Mouse (Mus musculus) forebrain, embryonic 10.5 days (tissue): Measurements from ENCODE around the gene Ces1c. TPM values are rescaled to one million over a fixed set of nuclear protein-coding genes. Genes with fewer than 3 reads are reported as not detected.

Experiments used
- DNase-seq: peaks from one replicate; pipeline ENCODE4 v3.0.0-alpha.2; 2017; ENCODE audit warnings: low spot score; ENCODE audit errors: extremely low spot score
- H3K27ac ChIP-seq: fragments of 300-500 bp; sonication (generic); 2 replicates; pipeline ENCODE4 v1.5.1; 2016; ENCODE audit warnings: mild to moderate bottlenecking
- H3K27me3 ChIP-seq: fragments of 300-500 bp; sonication (generic); 2 replicates; pipeline ENCODE4 v1.6.1; 2016; ENCODE audit warnings: mild to moderate bottlenecking; ENCODE audit not compliant: poor library complexity, severe bottlenecking
- H3K36me3 ChIP-seq: fragments of 300-500 bp; sonication (generic); replicated peaks from 2 replicates; pipeline ENCODE4 v1.6.1; 2016; ENCODE audit warnings: mild to moderate bottlenecking, moderate library complexity
- H3K4me1 ChIP-seq: fragments of 300-500 bp; sonication (generic); 2 replicates; pipeline ENCODE4 v1.6.1; 2016
- H3K4me3 ChIP-seq: fragments of 300-500 bp; sonication (generic); 2 replicates; pipeline ENCODE4 v1.5.1; 2016; ENCODE audit warnings: mild to moderate bottlenecking, moderate library complexity
- H3K9me3 ChIP-seq: fragments of 300-500 bp; sonication (generic); 2 replicates; pipeline ENCODE4 v1.6.1; 2016; ENCODE audit warnings: mild to moderate bottlenecking, moderate library complexity
- WGBS: fragments of 180-500 bp; shearing (Covaris S2); methylation state at CpG from one replicate; pipeline ENCODE4 v1.1.7; 2016; 5-methylcytosine and 5-hydroxymethylcytosine counted together
- polyA plus RNA-seq: library from polyadenylated mRNA; unstranded; fragments of >200 nt; fragmentation: Nextera tagmentation; extraction: Ambion mirVana; gene quantifications from 2 replicates; pipeline ENCODE4 v1.2.1, GENCODE M21; 2016

Ces1c gene
- polyA plus RNA-seq, 1 experiment from 2014 or later: not detected

GRCm38 (mm10) chr8:93091324-93091723 lies 39.8 kb downstream of the Ces1c start:
- H3K4me3 ChIP-seq: no peak overlapping the region
- 79% methylated on average over 1 of the region's 1 CpGs for WGBS
- DNase-seq: no peak
- H3K27me3 ChIP-seq: no peaks in the 10 kb centered on the region
- no peaks in the 10 kb centered on the region for H3K36me3 ChIP-seq
- H3K4me1 ChIP-seq: peaks cover 11% of the 10 kb centered on the region
- no peaks in the 10 kb centered on the region for H3K9me3 ChIP-seq
- no peak overlapping the region for H3K27ac ChIP-seq

GRCm38 (mm10) chr8:93088686-93089122 lies 42.4 kb downstream of the Ces1c start:
- 6% methylated on average over 2 of the region's 2 CpGs for WGBS

DNA sequence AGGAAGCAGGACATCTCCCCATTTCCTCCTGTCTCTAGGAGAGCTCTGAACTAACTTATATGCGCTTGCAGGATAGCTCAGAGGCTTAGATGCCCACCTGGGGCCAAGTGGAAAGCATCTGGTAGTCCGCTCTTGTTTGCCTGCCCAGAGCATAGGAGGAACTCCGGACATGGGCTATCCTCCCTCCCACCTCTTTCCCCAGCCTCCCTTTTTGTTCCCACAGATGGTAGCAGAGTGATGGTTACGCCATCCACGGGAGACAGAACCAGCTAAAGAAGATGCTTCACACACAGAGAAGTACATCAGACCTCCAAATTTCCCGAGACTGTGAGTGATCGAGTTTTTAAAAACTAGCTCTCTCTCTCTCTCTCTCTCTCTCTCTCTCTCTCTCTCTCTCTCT lies 42.9 kb downstream of the Ces1c start:
- Histone ChIP-seq H3K27ac (peak overlapping the region; percentile 72), H3K27me3 (no peaks in the 10 kb centered on the region), H3K36me3 (no peaks in the 10 kb centered on the region), H3K4me3 (peak overlapping the region; percentile 24; the same call in 1 of the 2 replicates), H3K9me3 (no peaks in the 10 kb centered on the region), H3K4me1 (peaks cover 11% of the 10 kb centered on the region)
- DNase-seq: no peak
- WGBS: 39% methylated on average over 7 of the region's 7 CpGs

More at GRCm38 (mm10) chr8:93088686-93089122, 42.4 kb downstream of the Ces1c start:
- peak; percentile 40 for DNase-seq
- H3K4me3 ChIP-seq: peak overlapping the region; percentile 24; the same call in 1 of the 2 replicates
- H3K27ac ChIP-seq: peak overlapping the region; percentile 72
- peaks cover 11% of the 10 kb centered on the region for H3K4me1 ChIP-seq
- no peaks in the 10 kb centered on the region for H3K36me3 ChIP-seq
- no peaks in the 10 kb centered on the region for H3K9me3 ChIP-seq
- H3K27me3 ChIP-seq: no peaks in the 10 kb centered on the region

GRCm38 (mm10) chr8:93079887-93080286 lies 51.2 kb downstream of the Ces1c start, which contains the start of gene Ces1b:
TSS of gene Ces1b (minus strand) at chr8:93080017.
- no peaks in the 10 kb centered on the region for H3K4me1 ChIP-seq
- H3K27me3 ChIP-seq: no peaks in the 10 kb centered on the region
- H3K27ac ChIP-seq: no peak within 1 kb of the TSS
- no peak for DNase-seq
- H3K4me3 ChIP-seq: no peak within 1 kb of the TSS
- H3K36me3 ChIP-seq: no peaks in the 10 kb centered on the region
- 77% methylated on average over 2 of the region's 2 CpGs for WGBS
- no peaks in the 10 kb centered on the region for H3K9me3 ChIP-seq

DNA sequence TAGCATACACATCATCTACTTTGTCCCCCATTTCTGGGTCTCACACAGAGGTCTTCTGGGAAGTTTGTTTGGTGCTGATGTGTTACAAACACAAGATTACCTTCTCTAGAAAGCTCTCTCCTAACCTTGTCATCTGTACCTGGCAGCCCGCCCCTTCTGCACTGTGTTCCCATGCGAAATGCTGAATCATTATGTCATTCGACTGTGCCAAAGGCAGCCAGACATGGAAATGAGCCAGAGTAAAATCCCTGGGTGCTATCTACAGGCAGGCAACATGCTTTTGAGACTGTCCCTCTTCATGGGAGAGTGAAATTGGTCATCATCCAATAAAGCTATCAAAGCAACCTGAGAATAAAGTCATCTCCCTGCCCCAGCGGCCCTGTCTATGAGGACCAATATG lies 55.8 kb downstream of the Ces1c start:
- Histone ChIP-seq H3K9me3 (no peaks in the 10 kb centered on the region), H3K27me3 (no peaks in the 10 kb centered on the region), H3K4me1 (no peaks in the 10 kb centered on the region), H3K36me3 (no peaks in the 10 kb centered on the region), H3K27ac (no peak overlapping the region), H3K4me3 (no peak overlapping the region)
- DNase-seq: no peak
- WGBS: 88% methylated on average over 4 of the region's 4 CpGs

DNA sequence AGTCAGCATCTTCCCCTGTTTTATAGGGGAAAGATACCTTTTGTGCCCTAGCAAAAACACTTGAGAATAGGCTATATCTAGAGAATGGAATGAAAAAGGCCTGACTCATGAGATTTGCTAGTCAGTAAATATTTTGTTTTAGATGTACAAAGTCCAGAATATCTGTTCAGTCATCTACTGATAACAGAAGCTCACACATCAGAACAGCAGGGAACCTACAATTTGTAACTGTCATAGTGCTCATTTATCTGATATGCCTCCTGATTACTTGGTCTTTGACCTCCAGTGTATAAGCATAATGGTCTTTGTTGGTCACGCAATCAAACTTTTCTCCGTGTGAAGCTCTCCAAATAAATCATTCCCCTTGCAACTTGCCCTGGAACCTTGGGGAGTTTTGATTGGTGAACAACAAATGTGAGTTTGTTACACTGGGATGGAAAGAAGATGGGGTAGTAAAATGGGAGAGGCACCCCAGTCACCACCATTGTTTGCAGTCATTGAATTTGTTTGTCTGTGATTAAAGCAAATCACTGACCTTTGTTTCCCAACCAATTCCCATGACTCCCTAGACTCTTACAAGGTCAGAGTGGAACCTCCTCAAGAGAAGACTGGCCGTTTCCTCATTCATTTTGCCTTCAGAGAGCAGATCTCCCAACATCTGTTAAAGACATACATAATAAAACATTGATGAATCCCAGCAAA lies 67.5 kb downstream of the Ces1c start:
- Histone ChIP-seq H3K36me3 (no peaks in the 10 kb centered on the region), H3K4me3 (no peak overlapping the region), H3K27me3 (no peaks in the 10 kb centered on the region), H3K9me3 (no peaks in the 10 kb centered on the region), H3K4me1 (no peaks in the 10 kb centered on the region), H3K27ac (no peak overlapping the region)
- no peak for DNase-seq
- 80% methylated on average over 3 of the region's 3 CpGs for WGBS

DNA sequence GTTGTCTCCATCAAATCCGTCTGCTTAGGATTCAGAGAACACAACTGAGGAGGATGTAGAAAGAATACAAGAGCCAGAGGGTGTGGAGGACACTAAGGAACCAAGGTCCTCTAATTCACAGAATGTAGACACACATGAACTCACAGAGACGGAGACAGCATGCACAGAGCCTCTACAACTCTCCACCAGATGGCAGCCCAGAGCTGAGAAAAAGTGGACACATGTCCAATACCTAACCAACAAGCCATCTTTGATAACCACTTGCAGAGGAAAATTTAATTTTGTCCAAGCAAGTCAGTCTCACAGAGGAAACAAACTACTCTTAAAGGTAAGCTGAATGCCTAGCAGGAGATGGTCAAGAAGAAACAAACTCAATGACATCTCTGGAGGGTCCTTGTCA lies 71.9 kb downstream of the Ces1c start:
- Histone ChIP-seq H3K36me3 (no peaks in the 10 kb centered on the region), H3K9me3 (no peaks in the 10 kb centered on the region), H3K27me3 (no peaks in the 10 kb centered on the region), H3K27ac (no peak overlapping the region), H3K4me1 (0 out of 2 replicates have a peak, but pooled peaks cover 3% of the 10 kb centered on the region), H3K4me3 (no peak overlapping the region)
- WGBS: 13% methylated on average over 2 of the region's 2 CpGs
- DNase-seq: peak; percentile 58

DNA sequence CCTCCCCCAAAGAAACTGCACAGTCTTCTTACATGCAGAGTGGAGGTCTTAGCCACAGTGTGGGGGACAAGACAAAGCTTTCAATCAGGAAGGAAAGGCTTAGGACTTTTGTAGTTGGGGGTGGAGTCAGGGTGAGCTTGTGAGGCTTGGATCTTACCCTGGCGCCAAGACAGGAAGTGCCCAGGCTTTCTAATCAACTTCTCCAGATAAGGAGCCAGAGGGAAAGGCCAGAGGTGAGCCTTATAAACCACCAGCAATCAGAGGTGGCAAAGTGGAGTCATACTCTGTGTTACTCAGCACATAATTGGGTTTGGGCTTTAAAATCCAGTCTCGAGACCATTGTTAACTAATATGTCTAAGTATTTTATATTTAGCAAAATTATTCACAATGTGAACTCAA lies 75.8 kb downstream of the Ces1c start:
- Histone ChIP-seq H3K9me3 (no peaks in the 10 kb centered on the region), H3K4me3 (no peak overlapping the region), H3K4me1 (0 out of 2 replicates have a peak, but pooled peaks cover 3% of the 10 kb centered on the region), H3K27me3 (no peaks in the 10 kb centered on the region), H3K36me3 (no peaks in the 10 kb centered on the region), H3K27ac (no peak overlapping the region)
- DNase-seq: no peak
- 70% methylated on average over 2 of the region's 2 CpGs for WGBS

Other genes starting within 250 kb of the Ces1c start
- gene Capns2, start 229.9 kb downstream of the Ces1c start, polyA plus RNA-seq: 0.19 TPM in 1 of 2 replicates, not detected in the other
- gene Slc6a2, start 171.2 kb downstream of the Ces1c start, polyA plus RNA-seq: 0.02 TPM in 1 of 2 replicates, not detected in the other
- gene Ces1a, start 83.1 kb downstream of the Ces1c start, polyA plus RNA-seq: not detected in 2 replicates
- gene Ces1b, start 51.3 kb downstream of the Ces1c start, polyA plus RNA-seq: not detected in 2 replicates
- 0.62 and 1.0 TPM in 2 replicates for gene Ces1d, start 66.6 kb upstream of the Ces1c start, polyA plus RNA-seq
- not detected in 2 replicates for gene Ces1e, start 98.3 kb upstream of the Ces1c start, polyA plus RNA-seq
- gene Ces1f, start 148.5 kb upstream of the Ces1c start, polyA plus RNA-seq: not detected in 2 replicates
- not detected in 2 replicates for gene Ces1g, start 206.0 kb upstream of the Ces1c start, polyA plus RNA-seq
- gene Ces1h, start 248.4 kb upstream of the Ces1c start, polyA plus RNA-seq: not detected in 2 replicates